Mouse (Mus musculus) MEL (cell line): ENCODE measurements around the gene Slfn2. TPM values are rescaled to one million over a fixed set of nuclear protein-coding genes. Genes with fewer than 3 reads are reported as not detected.

Experiments used
- DNase-seq: peaks from one replicate; pipeline ENCODE4 v3.0.0; 2011; ENCODE audit warnings: low read depth, low spot score
- H3K27ac ChIP-seq: 2 replicates; pipeline ENCODE4 v1.5.1; 2012; ENCODE audit warnings: low read depth, mild to moderate bottlenecking, control low read depth, low read length, moderate library complexity; ENCODE audit not compliant: control insufficient read depth
- H3K27me3 ChIP-seq, 2 experiments: fragments of 150-350 bp in 1 of 2; sonication (generic) in 1 of 2; 2 replicates each; pipeline ENCODE4 v1.6.1; 2012; ENCODE audit warnings: low read length in 2 of 2, mild to moderate bottlenecking in 2 of 2, improper control_type of control experiment in 1 of 2, moderate library complexity in 1 of 2; ENCODE audit not compliant: insufficient read depth in 2 of 2, control insufficient read depth in 1 of 2
- H3K36me3 ChIP-seq, 2 experiments: 2 replicates each; pipeline ENCODE4 v1.6.1; 2012 to 2014; ENCODE audit warnings: low read length in 2 of 2, improper control_type of control experiment in 1 of 2, inconsistent platforms in 1 of 2, mild to moderate bottlenecking in 1 of 2; ENCODE audit not compliant: insufficient read depth in 2 of 2, control insufficient read depth in 1 of 2
- H3K4me1 ChIP-seq, 2 experiments: fragments of 150-350 bp in 1 of 2; sonication (generic) in 1 of 2; 2 replicates each; pipeline ENCODE4 v1.6.1; 2012; ENCODE audit warnings: low read length in 2 of 2, improper control_type of control experiment in 1 of 2, mild to moderate bottlenecking in 1 of 2; ENCODE audit not compliant: insufficient read depth in 2 of 2, control insufficient read depth in 1 of 2
- H3K4me3 ChIP-seq, 2 experiments: fragments of 150-350 bp in 1 of 2; sonication (generic) in 1 of 2; 2 replicates each; pipeline ENCODE4 v1.5.1; 2012; ENCODE audit warnings: low read depth in 2 of 2, low read length in 2 of 2, mild to moderate bottlenecking in 2 of 2, moderate library complexity in 2 of 2, control low read depth in 1 of 2, improper control_type of control experiment in 1 of 2; ENCODE audit not compliant: control insufficient read depth in 1 of 2, insufficient read depth in 1 of 2
- H3K79me2 ChIP-seq: 2 replicates; pipeline ENCODE4 v1.6.1; 2012; ENCODE audit warnings: mild to moderate bottlenecking, low read length, moderate library complexity; ENCODE audit not compliant: control insufficient read depth, poor library complexity, insufficient read depth
- H3K9ac ChIP-seq: 2 replicates; pipeline ENCODE4 v1.6.1; 2012; ENCODE audit warnings: low read depth, mild to moderate bottlenecking, control low read depth, low read length, moderate library complexity; ENCODE audit not compliant: control insufficient read depth, poor library complexity, severe bottlenecking
- H3K9me3 ChIP-seq: fragments of 150-350 bp; sonication (generic); replicated peaks from 2 replicates; pipeline ENCODE4 v1.6.1; 2012; ENCODE audit warnings: mild to moderate bottlenecking, low read length, improper control_type of control experiment, moderate library complexity; ENCODE audit not compliant: insufficient read depth
- BHLHE40 ChIP-seq: IDR thresholded peaks from 2 replicates; pipeline ENCODE4 v1.6.1; 2012; ENCODE audit warnings: low read depth, mild to moderate bottlenecking, inconsistent platforms, low read length, improper control_type of control experiment, borderline replicate concordance
- CHD1 ChIP-seq: IDR thresholded peaks from 2 replicates; pipeline ENCODE4 v1.6.1; 2012; ENCODE audit warnings: low read depth, mild to moderate bottlenecking, inconsistent platforms, low read length, improper control_type of control experiment
- CHD2 ChIP-seq: IDR thresholded peaks from 2 replicates; pipeline ENCODE4 v1.6.1; 2011; ENCODE audit warnings: low read length, improper control_type of control experiment
- CTCF ChIP-seq, 3 experiments: IDR thresholded peaks in 2 of 3; conservative IDR thresholded peaks in 1 of 3; 2 replicates each; pipeline ENCODE4 v1.5.1; 2011 to 2012; ENCODE audit warnings: low read length in 3 of 3, low read depth in 2 of 3, mild to moderate bottlenecking in 2 of 3, improper control_type of control experiment in 1 of 3, inconsistent platforms in 1 of 3, mixed read lengths in 1 of 3, moderate library complexity in 1 of 3; ENCODE audit not compliant: control insufficient read depth in 1 of 3, insufficient read depth in 1 of 3, poor library complexity in 1 of 3, severe bottlenecking in 1 of 3
- ELF1 ChIP-seq: IDR thresholded peaks from 2 replicates; pipeline ENCODE4 v1.6.1; 2014; ENCODE audit warnings: low read depth, mild to moderate bottlenecking, inconsistent platforms, low read length, improper control_type of control experiment, moderate library complexity
- EP300 ChIP-seq, 2 experiments: IDR thresholded peaks; 2 replicates each; pipeline ENCODE4 v1.6.1; 2011; ENCODE audit warnings: improper control_type of control experiment in 2 of 2, low read length in 2 of 2, low read depth in 1 of 2, mild to moderate bottlenecking in 1 of 2
- ETS1 ChIP-seq: IDR thresholded peaks from 2 replicates; pipeline ENCODE4 v1.6.1; 2012; ENCODE audit warnings: low read depth, mild to moderate bottlenecking, inconsistent platforms, low read length, improper control_type of control experiment, moderate library complexity
- GABPA ChIP-seq: IDR thresholded peaks from 2 replicates; pipeline ENCODE4 v1.6.1; 2012; ENCODE audit warnings: low read depth, mild to moderate bottlenecking, inconsistent platforms, low read length, improper control_type of control experiment, moderate library complexity
- KAT2A ChIP-seq: conservative IDR thresholded peaks from 2 replicates; pipeline ENCODE4 v1.6.1; 2012; ENCODE audit warnings: low read depth, low read length, improper control_type of control experiment, inconsistent platforms
- MAFK ChIP-seq: IDR thresholded peaks from 2 replicates; pipeline ENCODE4 v1.6.1; 2011; ENCODE audit warnings: low read depth, mild to moderate bottlenecking, low read length, improper control_type of control experiment, borderline replicate concordance
- MAX ChIP-seq: IDR thresholded peaks from 2 replicates; pipeline ENCODE4 v1.6.1; 2011; ENCODE audit warnings: low read length, improper control_type of control experiment
- MAZ ChIP-seq: IDR thresholded peaks from 2 replicates; pipeline ENCODE4 v1.6.1; 2012; ENCODE audit warnings: low read depth, mild to moderate bottlenecking, inconsistent platforms, low read length, improper control_type of control experiment
- MEF2A ChIP-seq: IDR thresholded peaks from 2 replicates; pipeline ENCODE4 v1.6.1; 2014; ENCODE audit warnings: low read depth, mild to moderate bottlenecking, inconsistent platforms, low read length, improper control_type of control experiment; ENCODE audit not compliant: poor library complexity, insufficient replicate concordance, severe bottlenecking; ENCODE audit errors: extremely low read depth
- MXI1 ChIP-seq: IDR thresholded peaks from 2 replicates; pipeline ENCODE4 v1.6.1; 2011; ENCODE audit warnings: mild to moderate bottlenecking, low read depth, low read length, improper control_type of control experiment
- NRF1 ChIP-seq: IDR thresholded peaks from 2 replicates; pipeline ENCODE4 v1.6.1; 2014; ENCODE audit warnings: low read depth, mild to moderate bottlenecking, inconsistent platforms, low read length, improper control_type of control experiment, moderate library complexity; ENCODE audit not compliant: poor library complexity, insufficient read depth, severe bottlenecking
- POLR2A ChIP-seq, 2 experiments: IDR thresholded peaks; 2 replicates each; pipeline ENCODE4 v1.6.1; 2011 to 2012; ENCODE audit warnings: low read length in 2 of 2, mild to moderate bottlenecking in 2 of 2, control low read depth in 1 of 2, improper control_type of control experiment in 1 of 2, low read depth in 1 of 2, moderate library complexity in 1 of 2; ENCODE audit not compliant: control insufficient read depth in 1 of 2, insufficient read depth in 1 of 2, poor library complexity in 1 of 2
- POLR2AphosphoS2 ChIP-seq: IDR thresholded peaks from 2 replicates; pipeline ENCODE4 v1.6.1; 2011; ENCODE audit warnings: low read length, improper control_type of control experiment
- POLR2AphosphoS5 ChIP-seq: IDR thresholded peaks from 2 replicates; pipeline ENCODE4 v1.6.1; 2012; ENCODE audit warnings: low read depth, borderline replicate concordance, mild to moderate bottlenecking, inconsistent platforms, low read length, moderate library complexity, mixed read lengths
- RAD21 ChIP-seq: IDR thresholded peaks from 2 replicates; pipeline ENCODE4 v1.6.1; 2011; ENCODE audit warnings: mild to moderate bottlenecking, low read depth, low read length, improper control_type of control experiment
- RCOR1 ChIP-seq: IDR thresholded peaks from 2 replicates; pipeline ENCODE4 v1.6.1; 2012; ENCODE audit warnings: low read depth, mild to moderate bottlenecking, inconsistent platforms, low read length, improper control_type of control experiment
- SIN3A ChIP-seq: IDR thresholded peaks from 2 replicates; pipeline ENCODE4 v1.6.1; 2012; ENCODE audit warnings: low read length, improper control_type of control experiment, inconsistent platforms
- TAL1 ChIP-seq: IDR thresholded peaks from 2 replicates; pipeline ENCODE4 v1.6.1; 2012; ENCODE audit warnings: mild to moderate bottlenecking, inconsistent platforms, low read length, moderate library complexity, mixed read lengths
- TBP ChIP-seq: IDR thresholded peaks from 2 replicates; pipeline ENCODE4 v1.8.0; 2011; ENCODE audit warnings: low read depth, low read length, improper control_type of control experiment
- TCF12 ChIP-seq: IDR thresholded peaks from 2 replicates; pipeline ENCODE4 v1.6.1; 2014; ENCODE audit warnings: low read depth, mild to moderate bottlenecking, inconsistent platforms, low read length, improper control_type of control experiment, moderate library complexity
- UBTF ChIP-seq: IDR thresholded peaks from 2 replicates; pipeline ENCODE4 v1.6.1; 2012; ENCODE audit warnings: low read depth, mild to moderate bottlenecking, inconsistent platforms, low read length, improper control_type of control experiment, moderate library complexity, borderline replicate concordance; ENCODE audit not compliant: insufficient read depth
- USF1 ChIP-seq: IDR thresholded peaks from 2 replicates; pipeline ENCODE4 v1.6.1; 2014; ENCODE audit warnings: low read depth, mild to moderate bottlenecking, inconsistent platforms, low read length, improper control_type of control experiment, moderate library complexity
- ZC3H11A ChIP-seq: IDR thresholded peaks from 2 replicates; pipeline ENCODE4 v1.6.1; 2012; ENCODE audit warnings: low read depth, mild to moderate bottlenecking, inconsistent platforms, low read length, improper control_type of control experiment
- ZKSCAN1 ChIP-seq: IDR thresholded peaks from 2 replicates; pipeline ENCODE4 v1.6.1; 2012; ENCODE audit warnings: low read depth, mild to moderate bottlenecking, inconsistent platforms, low read length, improper control_type of control experiment, moderate library complexity
- polyA plus RNA-seq, 2 experiments: library from polyadenylated mRNA; stranded (reverse) in 1 of 2; unstranded in 1 of 2; fragments of >175 nt in 1 of 2; fragments of >200 nt in 1 of 2; gene quantifications; 2 replicates each; pipeline versions ENCODE4 v1.2.1 to v1.2.4; 2012; ENCODE audit warnings: low replicate concordance in 2 of 2, low read depth in 1 of 2; ENCODE audit not compliant: insufficient read length in 2 of 2, insufficient read depth in 1 of 2, missing spikeins in 1 of 2
- total RNA-seq: library from RNA; depleted of rRNA; stranded (reverse); fragments of 300-350 nt; gene quantifications from 2 replicates; pipeline ENCODE4 v1.2.3, GENCODE M21; 2012; rRNA removed

Slfn2 gene
- total RNA-seq: 0.10 and 0.46 TPM in 2 replicates
- under 1 TPM in 1 of 2 experiments, not detected in 1; 0.07 TPM for polyA plus RNA-seq

DNA sequence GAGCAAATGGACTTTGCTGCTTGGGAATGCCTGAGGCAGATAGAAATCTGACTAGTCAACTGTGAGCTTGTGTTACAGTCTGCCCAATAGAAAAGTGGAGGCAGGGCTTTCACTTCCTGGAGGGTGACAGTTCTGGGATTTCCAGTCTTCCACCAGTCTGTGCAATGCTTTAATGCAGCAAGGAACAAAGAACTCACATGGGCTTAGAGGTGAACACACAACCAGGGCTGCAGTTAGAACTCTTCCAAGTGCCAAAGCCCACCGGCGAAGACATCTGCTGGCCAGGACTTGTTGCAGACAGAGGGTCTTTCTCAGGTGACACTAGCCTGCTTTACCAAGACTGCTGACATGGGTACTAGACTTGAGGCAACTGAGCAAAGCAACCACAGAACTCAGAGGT, at the start of gene Slfn2:
Gene Slfn2, plus strand, starts transcription at position 167 of the 400 bp plus-strand sequence.
- H3K27me3 ChIP-seq: no peaks in the 10 kb centered on the region
- no peak within 1 kb of the TSS for H3K4me3 ChIP-seq
- no peak within 1 kb of the TSS for H3K9ac ChIP-seq
- H3K9me3 ChIP-seq: no peaks in the 10 kb centered on the region
- peaks cover 0 to 9% of the 10 kb centered on the region in 2 experiments; a peak in 2 of 4 replicates for H3K36me3 ChIP-seq
- peaks cover 3% of the 10 kb centered on the region for H3K79me2 ChIP-seq
- peaks cover 6 to 14% of the 10 kb centered on the region in 2 experiments for H3K4me1 ChIP-seq
- TF ChIP-seq CTCF (IDR thresholded peaks at IDR 0.05 in 2 of 3, conservative IDR thresholded peaks at IDR 0.05 in 1 of 3; ENCODE audit: control insufficient read depth in 1 of 3, insufficient read depth in 1 of 3, low read depth in 2 of 3, low read length in 3 of 3, poor library complexity in 1 of 3, severe bottlenecking in 1 of 3): no peak
- no peak for TF ChIP-seq MAZ
- TF ChIP-seq RCOR1: no peak
- no peak for TF ChIP-seq KAT2A
- no peak for TF ChIP-seq RAD21
- no peak for TF ChIP-seq CHD2
- no peak for TF ChIP-seq MAX
- TF ChIP-seq ETS1: no peak
- TF ChIP-seq USF1: no peak
- no peak for TF ChIP-seq TBP
- TF ChIP-seq TAL1: no peak
- TF ChIP-seq ZKSCAN1: no peak
- TF ChIP-seq EP300 (IDR thresholded peaks at IDR 0.05; ENCODE audit: low read depth in 1 of 2, low read length in 2 of 2): no peak
- no peak for TF ChIP-seq GABPA
- no peak for TF ChIP-seq ELF1
- no peak for TF ChIP-seq NRF1
- TF ChIP-seq POLR2AphosphoS5: no peak
- TF ChIP-seq SIN3A: no peak
- TF ChIP-seq POLR2A (IDR thresholded peaks at IDR 0.05; ENCODE audit: control insufficient read depth in 1 of 2, insufficient read depth in 1 of 2, low read depth in 1 of 2, low read length in 2 of 2, poor library complexity in 1 of 2): no peak
- no peak within 1 kb of the TSS; the same call in 1 of the 2 replicates for H3K27ac ChIP-seq
- no peak for DNase-seq

DNA sequence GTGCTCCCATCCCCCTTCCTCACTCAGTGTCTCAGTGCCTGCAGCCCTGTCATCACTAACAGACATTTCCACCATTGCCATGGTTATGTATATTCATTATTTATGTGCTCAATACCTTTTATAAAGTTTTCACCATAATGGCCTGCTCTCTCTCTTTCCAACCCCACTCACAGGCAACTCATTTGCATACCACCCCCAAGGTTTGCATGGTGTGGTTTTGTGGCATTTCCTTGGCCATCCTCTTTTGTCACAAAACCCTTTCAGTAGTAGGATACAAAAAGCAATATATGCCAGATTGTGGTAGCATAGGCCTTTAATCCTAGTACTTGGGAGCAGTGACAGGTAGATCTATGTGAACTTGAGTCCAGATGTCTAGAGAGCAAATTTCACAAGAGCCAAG, 48.8 kb upstream of the Slfn2 start:
- H3K9me3 ChIP-seq: no peaks in the 10 kb centered on the region
- H3K79me2 ChIP-seq: 0 out of 2 replicates have a peak, but pooled peaks cover 3% of the 10 kb centered on the region
- no peak for TF ChIP-seq MAFK
- no peak for TF ChIP-seq ELF1
- TF ChIP-seq POLR2AphosphoS5: no peak
- TF ChIP-seq POLR2AphosphoS2: no peak
- no peak for TF ChIP-seq CHD1
- no peak for TF ChIP-seq ZKSCAN1
- TF ChIP-seq MEF2A: no peak
- TF ChIP-seq MXI1: no peak
- TF ChIP-seq GABPA: no peak
- TF ChIP-seq ZC3H11A: no peak
- no peak for TF ChIP-seq RCOR1
- no peak for TF ChIP-seq UBTF
- no peak for TF ChIP-seq CHD2
- no peak for TF ChIP-seq BHLHE40
- TF ChIP-seq TCF12: no peak
- TF ChIP-seq TBP: no peak
- TF ChIP-seq POLR2A (IDR thresholded peaks at IDR 0.05; ENCODE audit: control insufficient read depth in 1 of 2, insufficient read depth in 1 of 2, low read depth in 1 of 2, low read length in 2 of 2, poor library complexity in 1 of 2): no peak
- peaks cover 0 to 5% of the 10 kb centered on the region in 2 experiments; a peak in 3 of 4 replicates for H3K4me1 ChIP-seq
- H3K4me3 ChIP-seq: no peak overlapping the region
- H3K9ac ChIP-seq: no peak overlapping the region
- no peak for DNase-seq
- peaks cover 5 to 8% of the 10 kb centered on the region in 2 experiments; a peak in 3 of 4 replicates for H3K36me3 ChIP-seq
- H3K27me3 ChIP-seq: no peaks in the 10 kb centered on the region
- H3K27ac ChIP-seq: no peak overlapping the region
